Mouse (Mus musculus) forebrain, embryonic 12.5 days (tissue): Measurements from ENCODE around the gene Zdhhc15. TPM values are rescaled to one million over a fixed set of nuclear protein-coding genes. Genes with fewer than 3 reads are reported as not detected.
"Not testable (repeated sequence)": the region's sequence is repeated elsewhere in the genome, so short reads cannot be mapped to it uniquely, and the experiment has no call there.

Experiments
- ATAC-seq: fragments of 200-750 bp; cut with Nextera tagmentation; 2 replicates; pipeline ENCODE4 v1.8.0; 2017; ENCODE audit warnings: moderate TSS enrichment; ENCODE audit not compliant: low FRiP score
- H3K27ac ChIP-seq: fragments of 300-500 bp; sonication (generic); 2 replicates; pipeline ENCODE4 v1.5.1; 2016; ENCODE audit warnings: mild to moderate bottlenecking
- H3K27me3 ChIP-seq: fragments of 300-500 bp; sonication (generic); 2 replicates; pipeline ENCODE4 v1.6.1; 2016; ENCODE audit warnings: mild to moderate bottlenecking
- H3K36me3 ChIP-seq: fragments of 300-500 bp; sonication (generic); replicated peaks from 2 replicates; pipeline ENCODE4 v1.6.1; 2016; ENCODE audit warnings: mild to moderate bottlenecking
- H3K4me1 ChIP-seq: fragments of 300-500 bp; sonication (generic); 2 replicates; pipeline ENCODE4 v1.6.1; 2016
- H3K4me2 ChIP-seq: fragments of 300-500 bp; sonication (generic); 2 replicates; pipeline ENCODE4 v1.6.1; 2016; ENCODE audit warnings: mild to moderate bottlenecking, moderate library complexity
- H3K4me3 ChIP-seq: fragments of 300-500 bp; sonication (generic); replicated peaks from 2 replicates; pipeline ENCODE4 v1.5.1; 2016; ENCODE audit warnings: mild to moderate bottlenecking
- H3K9ac ChIP-seq: fragments of 300-500 bp; sonication (generic); 2 replicates; pipeline ENCODE4 v1.6.1; 2016; ENCODE audit warnings: mild to moderate bottlenecking
- H3K9me3 ChIP-seq: fragments of 300-500 bp; sonication (generic); 2 replicates; pipeline ENCODE4 v1.6.1; 2016
- WGBS: fragments of 180-500 bp; shearing (Covaris S2); methylation state at CpG from one replicate; pipeline ENCODE4 v1.1.7; 2016; 5-methylcytosine and 5-hydroxymethylcytosine counted together
- polyA plus RNA-seq: library from polyadenylated mRNA; unstranded; fragments of >200 nt; fragmentation: Nextera tagmentation; extraction: Ambion mirVana; gene quantifications from 2 replicates; pipeline ENCODE4 v1.2.1, GENCODE M21; 2016

Zdhhc15 gene
- 9.7 and 10.5 TPM in 2 replicates for polyA plus RNA-seq

DNA sequence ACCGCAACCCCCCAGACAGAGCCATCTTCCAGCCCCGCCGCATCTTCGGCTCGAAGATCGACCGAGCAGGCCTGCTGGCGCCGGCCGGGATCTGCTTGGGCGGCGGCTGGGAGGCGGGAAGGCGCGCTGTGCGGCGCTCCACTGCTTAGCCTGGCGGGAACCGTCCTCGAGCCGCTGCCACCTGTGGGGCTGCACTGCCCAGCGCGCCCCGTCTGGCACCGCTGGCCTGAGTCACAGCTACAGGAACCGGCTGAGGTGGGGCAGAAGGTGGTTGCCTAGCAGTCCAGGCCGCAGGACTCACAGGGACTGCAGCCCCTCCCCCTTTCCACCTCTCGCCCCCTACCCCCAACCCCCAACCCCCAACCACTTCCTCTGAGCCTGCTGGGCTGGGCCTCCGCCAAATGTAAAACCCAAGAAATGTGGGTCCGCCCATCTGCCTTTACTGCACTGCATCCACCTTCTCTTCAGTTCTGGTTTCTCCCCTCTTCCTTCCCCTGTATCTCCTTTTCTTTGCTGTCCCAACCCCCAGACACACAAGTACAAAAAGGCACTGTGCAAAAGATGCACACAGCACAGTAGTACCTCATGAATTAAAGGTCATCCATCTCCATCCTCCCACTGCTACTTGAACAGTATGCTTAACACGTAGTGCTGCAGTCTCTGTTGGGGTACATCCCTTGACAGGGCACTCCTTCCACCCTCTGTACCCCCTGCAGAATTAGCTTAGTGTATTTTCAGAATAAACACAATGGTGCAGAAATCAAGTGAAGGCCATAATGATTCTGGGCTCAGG, at the start of gene Zdhhc15:
Zdhhc15 (minus strand) TSS at position 308 of the 793 bp plus-strand sequence.
- Histone ChIP-seq H3K27ac (peak within 1 kb of the TSS; percentile 53; the same call in 1 of the 2 replicates), H3K9ac (peak within 1 kb of the TSS; percentile 57), H3K4me3 (peak within 1 kb of the TSS; percentile 47), H3K9me3 (no peaks in the 10 kb centered on the region), H3K36me3 (no peaks in the 10 kb centered on the region), H3K27me3 (peaks cover 20% of the 10 kb centered on the region; the same call in 1 of the 2 replicates), H3K4me1 (no peaks in the 10 kb centered on the region), H3K4me2 (peak within 1 kb of the TSS; percentile 54)
- peak; percentile 95 for ATAC-seq
- WGBS, result 23% methylated on average over 29 of the region's 31 CpGs

DNA sequence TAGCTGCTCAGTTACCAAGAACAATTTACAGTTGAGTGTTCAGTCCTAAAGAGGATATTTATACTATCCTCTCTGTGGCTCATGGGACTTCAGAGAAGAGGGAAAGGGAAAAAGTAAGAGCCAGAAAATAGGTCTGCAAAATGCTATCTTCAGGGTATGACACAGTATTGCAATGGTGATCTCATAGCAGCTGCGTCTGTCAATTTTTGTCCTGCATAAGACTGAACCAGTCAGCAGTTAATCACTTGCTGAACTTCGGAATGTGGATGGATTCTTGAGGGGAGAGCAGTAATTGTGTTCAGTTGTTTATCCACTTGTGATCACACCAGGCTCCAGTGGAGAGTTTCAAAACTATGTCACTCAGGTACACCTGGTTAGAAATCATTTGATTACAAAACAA, 37.1 kb upstream of the Zdhhc15 start:
- no peak for ATAC-seq
- Histone ChIP-seq H3K27ac (no peak overlapping the region), H3K9me3 (no peaks in the 10 kb centered on the region), H3K9ac (no peak overlapping the region), H3K27me3 (0 out of 2 replicates have a peak, but pooled peaks cover 7% of the 10 kb centered on the region), H3K4me1 (no peaks in the 10 kb centered on the region), H3K4me2 (no peak overlapping the region), H3K36me3 (no peaks in the 10 kb centered on the region), H3K4me3 (no peak overlapping the region)
- WGBS, result 77% methylated on average over 2 of the region's 2 CpGs

DNA sequence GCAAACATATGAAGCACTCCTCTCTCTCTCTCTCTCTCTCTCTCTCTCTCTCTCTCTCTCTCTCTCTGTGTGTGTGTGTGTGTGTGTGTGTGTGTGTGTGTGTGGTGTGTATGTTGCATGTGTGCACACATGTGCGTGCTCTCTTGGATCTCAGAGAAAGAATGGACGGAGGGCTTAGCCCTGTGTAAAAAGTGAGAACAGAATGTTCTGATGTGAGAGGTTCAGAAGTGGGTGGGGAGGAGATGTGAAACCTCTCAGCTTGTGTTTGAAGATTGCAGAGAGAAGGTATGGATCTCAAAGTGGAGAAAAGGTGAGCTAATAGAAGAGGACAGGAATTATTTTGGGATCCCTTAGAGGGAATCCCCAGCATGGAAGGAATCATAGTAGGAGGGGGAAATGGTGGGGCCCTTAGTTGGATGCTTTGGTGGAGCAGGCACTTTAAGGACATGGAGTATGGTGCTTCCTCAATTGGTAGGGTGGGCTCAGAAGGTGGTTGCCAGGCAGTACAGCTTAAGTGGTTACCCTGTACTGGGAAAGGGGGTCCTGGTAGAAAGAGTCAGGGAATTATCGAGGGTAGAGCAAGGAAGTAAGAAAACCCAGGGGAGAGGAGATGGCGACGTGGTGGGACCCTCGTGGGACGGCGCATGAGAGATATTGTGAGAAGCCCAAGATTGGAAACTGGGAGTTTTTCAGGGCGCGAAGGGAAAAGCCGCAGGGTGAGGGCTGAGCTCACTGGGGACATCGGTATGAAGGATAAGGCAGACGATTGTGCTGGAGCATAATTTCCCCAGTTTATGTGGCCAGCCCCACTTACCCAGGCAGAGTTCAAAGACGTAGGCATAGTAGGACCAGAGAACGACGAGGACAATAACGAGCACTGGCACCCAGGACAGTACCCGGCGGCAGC, 761 bp downstream of the Zdhhc15 start:
- WGBS, result 27% methylated on average over 19 of the region's 19 CpGs
- H3K4me2 ChIP-seq, result peak overlapping the region; percentile 54
- H3K4me3 ChIP-seq, result peak overlapping the region; percentile 47
- H3K27ac ChIP-seq, result no peak overlapping the region
- H3K36me3 ChIP-seq, result no peaks in the 10 kb centered on the region
- H3K9ac ChIP-seq, result peak overlapping the region; percentile 57
- H3K27me3 ChIP-seq, result peaks cover 20% of the 10 kb centered on the region; the same call in 1 of the 2 replicates
- H3K4me1 ChIP-seq, result no peaks in the 10 kb centered on the region
- H3K9me3 ChIP-seq, result no peaks in the 10 kb centered on the region
- ATAC-seq, result peak; percentile 66

DNA sequence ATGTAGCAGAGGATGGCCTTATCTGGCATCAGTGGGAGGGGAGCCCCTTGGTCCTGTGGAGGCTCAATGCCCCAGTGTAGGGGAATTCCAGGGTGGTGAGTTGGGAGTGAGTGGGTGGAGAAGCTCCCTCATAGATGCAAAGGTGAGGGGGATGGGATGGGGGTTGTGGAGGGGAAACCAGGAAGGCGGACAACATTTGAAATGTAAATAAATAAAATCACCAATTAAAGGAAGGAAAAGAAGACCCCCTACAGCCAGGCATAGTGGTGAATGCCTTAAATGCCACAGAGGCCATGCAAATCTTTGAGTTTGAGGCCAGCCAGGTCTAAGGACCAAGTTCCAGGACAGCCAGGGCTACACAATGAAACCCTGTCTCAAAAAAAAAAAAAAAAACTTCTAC, 13.9 kb downstream of the Zdhhc15 start:
- no peaks in the 10 kb centered on the region for H3K9me3 ChIP-seq
- H3K27me3 ChIP-seq, result peaks cover 7% of the 10 kb centered on the region
- H3K27ac ChIP-seq, result no peak overlapping the region
- no peak overlapping the region for H3K9ac ChIP-seq
- no peaks in the 10 kb centered on the region for H3K36me3 ChIP-seq
- ATAC-seq, result no peak
- H3K4me3 ChIP-seq, result no peak overlapping the region
- 86% methylated on average over 1 of the region's 1 CpGs for WGBS
- H3K4me1 ChIP-seq, result no peaks in the 10 kb centered on the region
- no peak overlapping the region for H3K4me2 ChIP-seq

DNA sequence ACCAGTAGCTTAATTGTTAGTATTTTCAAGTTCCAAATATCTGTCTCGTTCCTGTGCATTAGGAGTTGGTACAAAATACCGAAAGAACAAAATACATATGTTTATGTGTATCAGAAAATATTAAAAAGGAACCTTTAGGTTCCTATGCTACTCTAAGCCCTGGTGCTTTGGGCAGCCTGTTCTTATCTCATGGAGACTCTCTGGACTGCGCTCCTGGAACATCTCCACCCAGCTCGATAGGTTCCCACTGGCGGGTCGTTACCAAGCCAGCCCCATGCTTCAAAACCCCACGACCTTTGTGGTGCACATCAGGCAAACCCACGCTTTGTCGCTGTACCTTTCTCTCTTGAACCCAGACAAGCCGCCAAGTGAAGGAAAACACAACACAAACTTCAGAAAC, 58.3 kb downstream of the Zdhhc15 start:
- Histone ChIP-seq H3K36me3 (no peaks in the 10 kb centered on the region), H3K4me2 (no peak overlapping the region), H3K9ac (no peak overlapping the region), H3K9me3 (no peaks in the 10 kb centered on the region), H3K27ac (no peak overlapping the region), H3K27me3 (peaks cover 5% of the 10 kb centered on the region; the same call in 1 of the 2 replicates), H3K4me1 (no peaks in the 10 kb centered on the region), H3K4me3 (no peak overlapping the region)
- WGBS, result 90% methylated on average over 10 of the region's 10 CpGs
- ATAC-seq, result no peak

DNA sequence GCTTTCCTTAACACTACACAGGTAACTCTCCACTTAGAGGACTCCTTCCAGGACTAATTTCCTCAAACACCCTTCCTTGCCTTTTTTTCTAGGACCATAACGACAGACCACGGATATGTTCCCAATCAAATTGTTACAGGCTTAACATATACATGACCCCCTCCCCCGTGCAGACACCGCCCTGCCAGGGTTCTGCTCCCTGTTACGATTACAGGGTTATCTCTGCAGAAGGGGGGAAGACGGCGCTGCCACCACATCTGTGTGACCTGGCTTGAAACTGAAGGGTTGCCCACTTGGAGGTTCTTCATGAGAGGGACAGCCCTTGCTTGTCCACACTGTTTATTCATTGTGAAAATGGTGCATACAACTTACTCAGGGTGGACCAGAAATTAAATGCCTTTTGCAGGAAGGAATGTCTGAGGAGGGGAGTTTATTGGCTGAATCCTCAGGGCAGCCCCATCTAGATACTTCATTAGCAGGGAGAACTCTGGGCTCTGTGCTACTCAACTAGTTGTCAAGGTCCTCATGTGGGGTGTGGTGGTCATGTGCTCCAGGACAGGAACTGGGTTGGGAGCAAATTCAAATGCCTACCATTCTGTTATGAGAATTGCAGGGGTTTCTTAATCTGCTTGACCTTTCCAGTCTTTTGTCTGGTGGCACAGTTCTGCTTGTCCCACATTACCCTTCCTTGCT, 67.0 kb downstream of the Zdhhc15 start:
- not testable (repeated sequence) for H3K4me1 ChIP-seq, H3K4me2 ChIP-seq, H3K36me3 ChIP-seq, H3K27ac ChIP-seq, ATAC-seq, H3K9ac ChIP-seq, H3K4me3 ChIP-seq, H3K9me3 ChIP-seq
- no CpG with 5 or more reads among the region's 7 CpGs for WGBS
- peaks cover 16% of the 10 kb centered on the region; the same call in 1 of the 2 replicates for H3K27me3 ChIP-seq

DNA sequence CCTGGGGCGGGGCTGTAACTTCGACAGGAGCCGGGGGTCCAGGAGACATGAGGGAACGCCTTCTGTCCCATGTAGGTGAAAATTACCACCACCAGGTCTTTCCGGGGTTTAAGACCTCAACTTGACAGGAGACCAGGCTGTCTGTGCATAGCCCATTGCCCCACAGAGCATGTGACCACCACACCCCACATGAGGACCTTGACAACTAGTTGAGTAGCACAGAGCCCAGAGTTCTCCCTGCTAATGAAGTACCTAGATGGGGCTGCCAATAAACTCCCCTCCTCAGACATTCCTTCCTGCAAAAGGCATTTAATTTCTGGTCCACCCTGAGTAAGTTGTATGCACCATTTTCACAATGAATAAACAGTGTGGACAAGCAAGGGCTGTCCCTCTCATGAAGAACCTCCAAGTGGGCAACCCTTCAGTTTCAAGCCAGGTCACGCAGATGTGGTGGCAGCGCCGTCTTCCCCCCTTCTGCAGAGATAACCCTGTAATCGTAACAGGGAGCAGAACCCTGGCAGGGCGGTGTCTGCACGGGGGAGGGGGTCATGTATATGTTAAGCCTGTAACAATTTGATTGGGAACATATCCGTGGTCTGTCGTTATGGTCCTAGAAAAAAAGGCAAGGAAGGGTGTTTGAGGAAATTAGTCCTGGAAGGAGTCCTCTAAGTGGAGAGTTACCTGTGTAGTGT, 68.5 kb downstream of the Zdhhc15 start:
- H3K36me3 ChIP-seq, H3K9ac ChIP-seq, H3K4me3 ChIP-seq, H3K9me3 ChIP-seq, H3K4me1 ChIP-seq, H3K27ac ChIP-seq, H3K4me2 ChIP-seq, ATAC-seq: not testable (repeated sequence)
- WGBS, result 94% methylated on average over 8 of the region's 13 CpGs
- peaks cover 16% of the 10 kb centered on the region; the same call in 1 of the 2 replicates for H3K27me3 ChIP-seq

DNA sequence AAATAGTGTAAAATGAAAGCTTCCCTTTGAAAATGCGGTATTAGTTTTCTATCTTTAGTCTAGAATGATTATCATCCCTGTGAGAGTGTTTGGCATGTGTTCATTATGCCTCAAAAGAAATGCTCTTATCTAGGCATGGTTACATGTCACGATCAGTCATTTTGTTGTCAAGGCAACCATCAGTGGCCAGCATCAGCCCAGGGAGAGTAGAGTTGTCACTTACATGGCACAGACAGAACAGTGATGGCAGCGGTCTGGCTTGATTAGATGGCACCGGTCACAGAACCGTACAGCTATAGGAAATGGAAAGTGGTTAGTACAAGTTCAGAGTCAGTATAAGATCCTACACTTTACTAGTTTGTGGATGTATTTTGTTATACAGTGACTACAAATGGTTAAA, 96.9 kb downstream of the Zdhhc15 start:
- no peak overlapping the region for H3K4me2 ChIP-seq
- no peaks in the 10 kb centered on the region for H3K4me1 ChIP-seq
- no peaks in the 10 kb centered on the region for H3K9me3 ChIP-seq
- H3K36me3 ChIP-seq, result no peaks in the 10 kb centered on the region
- no peak overlapping the region for H3K27ac ChIP-seq
- no peak overlapping the region for H3K9ac ChIP-seq
- 77% methylated on average over 5 of the region's 5 CpGs for whole genome bisulfite sequencing
- peak; percentile 73 for ATAC-seq
- H3K4me3 ChIP-seq, result no peak overlapping the region
- H3K27me3 ChIP-seq, result peaks cover 6% of the 10 kb centered on the region; the same call in 1 of the 2 replicates

DNA sequence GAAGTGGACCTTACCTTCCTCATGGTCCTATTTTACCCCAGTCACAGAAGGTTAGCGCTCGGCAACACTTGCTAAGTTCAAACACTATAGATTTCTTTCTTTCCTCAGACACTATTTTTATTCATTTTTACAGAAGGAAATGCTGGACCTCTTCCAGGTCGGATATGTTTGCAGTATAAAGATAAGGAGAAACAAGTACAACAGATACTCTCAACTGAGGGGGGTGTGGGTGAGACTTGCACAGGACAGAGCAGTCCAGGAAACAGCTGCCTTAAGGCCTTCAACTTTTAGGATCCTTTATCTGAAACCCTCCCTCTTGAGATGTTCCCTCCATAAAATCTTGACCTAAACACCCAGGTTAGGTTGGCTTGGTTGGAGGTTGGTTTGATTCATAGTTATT, 103.4 kb downstream of the Zdhhc15 start:
- H3K9ac ChIP-seq, result no peak overlapping the region
- H3K9me3 ChIP-seq, result no peaks in the 10 kb centered on the region
- ATAC-seq, result no peak
- H3K36me3 ChIP-seq, result no peaks in the 10 kb centered on the region
- WGBS, result 94% methylated on average over 3 of the region's 3 CpGs
- no peaks in the 10 kb centered on the region for H3K4me1 ChIP-seq
- 0 out of 2 replicates have a peak, but pooled peaks cover 8% of the 10 kb centered on the region for H3K27me3 ChIP-seq
- H3K4me2 ChIP-seq, result no peak overlapping the region
- no peak overlapping the region for H3K4me3 ChIP-seq
- no peak overlapping the region for H3K27ac ChIP-seq

DNA sequence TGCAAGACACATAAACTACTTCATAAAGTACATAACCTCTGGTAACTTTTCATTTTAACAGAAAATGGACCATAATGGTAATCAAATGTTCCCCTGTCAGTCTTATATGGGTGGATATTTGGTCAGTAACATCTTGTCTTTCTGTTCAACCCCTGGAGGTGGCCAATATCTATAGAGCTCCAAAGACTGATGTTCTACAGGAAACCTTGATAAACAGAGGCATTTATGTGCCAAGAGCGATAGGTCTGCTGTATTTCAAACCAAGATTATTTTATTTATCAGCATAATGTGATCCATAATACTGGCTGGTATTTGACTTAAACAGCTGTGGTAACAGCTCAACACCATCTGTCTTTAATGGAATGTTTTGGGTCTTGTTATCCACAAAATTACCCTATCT, 125.6 kb downstream of the Zdhhc15 start:
- no peak overlapping the region for H3K9ac ChIP-seq
- no peak overlapping the region for H3K4me2 ChIP-seq
- no peaks in the 10 kb centered on the region for H3K36me3 ChIP-seq
- no peak overlapping the region for H3K27ac ChIP-seq
- WGBS, result 90% methylated on average over 1 of the region's 1 CpGs
- no peaks in the 10 kb centered on the region for H3K9me3 ChIP-seq
- no peaks in the 10 kb centered on the region for H3K4me1 ChIP-seq
- no peak for ATAC-seq
- H3K4me3 ChIP-seq, result no peak overlapping the region
- H3K27me3 ChIP-seq, result peaks cover 20% of the 10 kb centered on the region

DNA sequence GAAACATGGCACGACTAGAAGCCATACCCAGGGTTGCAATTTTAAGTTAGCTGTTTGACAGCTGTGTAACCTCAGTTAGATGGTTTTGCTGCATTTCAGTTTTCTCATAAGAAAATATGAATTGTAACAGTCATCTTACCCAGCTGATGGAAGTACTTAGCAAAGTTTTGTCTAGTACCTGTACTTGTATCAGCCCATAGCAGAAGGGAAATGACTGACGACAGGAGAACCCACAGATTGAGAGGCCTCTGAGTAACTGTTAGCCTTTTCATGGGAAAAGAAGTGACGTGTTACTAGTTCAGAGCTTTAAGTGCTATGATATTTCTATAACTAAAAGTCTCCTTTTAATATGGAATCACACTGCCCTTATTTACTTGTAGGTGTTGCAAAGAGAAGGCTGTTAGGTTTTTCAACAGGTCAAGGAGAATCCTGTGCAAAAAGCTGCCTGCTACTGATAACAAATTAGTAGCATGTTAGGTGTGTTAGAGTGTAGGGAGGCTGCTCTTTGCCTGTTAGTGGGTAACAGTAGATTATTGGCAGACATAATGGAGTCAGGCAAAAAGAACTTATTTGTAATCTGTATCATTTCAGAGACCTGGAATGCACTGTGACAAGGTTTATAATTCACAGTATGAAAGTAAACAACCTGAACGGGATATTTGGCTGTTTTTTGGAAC, 126.8 kb downstream of the Zdhhc15 start:
- no peak overlapping the region for H3K4me3 ChIP-seq
- H3K27ac ChIP-seq, result no peak overlapping the region
- H3K4me2 ChIP-seq, result no peak overlapping the region
- H3K9ac ChIP-seq, result no peak overlapping the region
- WGBS, result 72% methylated on average over 4 of the region's 4 CpGs
- H3K36me3 ChIP-seq, result no peaks in the 10 kb centered on the region
- H3K4me1 ChIP-seq, result no peaks in the 10 kb centered on the region
- peaks cover 26% of the 10 kb centered on the region for H3K27me3 ChIP-seq
- no peaks in the 10 kb centered on the region for H3K9me3 ChIP-seq
- ATAC-seq, result no peak
